Mouse (Mus musculus): Measurements from ENCODE around the gene Mafb.

DNA sequence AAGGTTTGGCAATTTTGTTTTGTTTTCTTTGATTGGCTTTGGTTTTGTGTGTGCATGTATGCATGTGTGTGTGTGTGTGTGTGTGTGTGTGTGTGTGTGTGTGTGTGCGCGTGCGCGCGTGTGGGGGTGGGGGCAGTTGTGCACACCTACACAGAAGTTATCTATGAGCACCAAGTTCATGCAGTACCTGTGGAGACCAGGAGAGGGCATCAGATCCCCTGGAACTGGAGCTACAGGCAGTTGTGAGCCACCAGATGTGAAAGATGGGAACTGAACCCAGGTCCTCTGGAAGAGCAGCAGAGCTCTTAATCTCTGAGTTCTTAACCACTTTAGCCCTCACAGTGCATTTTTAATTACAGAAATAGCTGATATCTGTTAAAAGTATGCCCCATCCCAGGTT, 47.1 kb upstream of the Mafb start:
- TF ChIP-seq CEBPB (IDR thresholded peaks at IDR 0.05; ENCODE audit: insufficient read depth, poor library complexity, severe bottlenecking) (no peak), POLR2A (IDR thresholded peaks at IDR 0.05; ENCODE audit: insufficient read length, low read depth) (no peak), POLR2AphosphoS2 (IDR thresholded peaks at IDR 0.05; ENCODE audit: insufficient read length, low read depth) (no peak), TCF12 (IDR thresholded peaks at IDR 0.05; ENCODE audit: insufficient read depth, poor library complexity, severe bottlenecking) (no peak), USF1 (IDR thresholded peaks at IDR 0.05; ENCODE audit: low read depth) (no peak), MAX (IDR thresholded peaks at IDR 0.05; ENCODE audit: low read depth) (no peak), E2F4 (IDR thresholded peaks at IDR 0.05; ENCODE audit: insufficient read depth) (no peak), TCF3 (IDR thresholded peaks at IDR 0.05; ENCODE audit: insufficient read length, low read depth) (no peak)

Data from myocyte (in vitro differentiated cells).